Mouse (Mus musculus) layer of hippocampus, postnatal 14 days (tissue): ENCODE results near the gene Kif5c. TPM values are rescaled to one million over a fixed set of nuclear protein-coding genes. Genes with fewer than 3 reads are reported as not detected.

Experiments used
- DNase-seq, 2 experiments: peaks; one replicate each; pipeline ENCODE4 v3.0.0; 2021 to 2022; ENCODE audit warnings: low spot score in 2 of 2, mixed read lengths in 1 of 2
- total RNA-seq, 2 experiments: library from RNA; stranded (reverse); gene quantifications; 2 replicates each; pipeline ENCODE4 v1.2.3; 2021

The Kif5c gene
- total RNA-seq, 2 experiments from 2014 or later, result 557 to 563 TPM

DNA sequence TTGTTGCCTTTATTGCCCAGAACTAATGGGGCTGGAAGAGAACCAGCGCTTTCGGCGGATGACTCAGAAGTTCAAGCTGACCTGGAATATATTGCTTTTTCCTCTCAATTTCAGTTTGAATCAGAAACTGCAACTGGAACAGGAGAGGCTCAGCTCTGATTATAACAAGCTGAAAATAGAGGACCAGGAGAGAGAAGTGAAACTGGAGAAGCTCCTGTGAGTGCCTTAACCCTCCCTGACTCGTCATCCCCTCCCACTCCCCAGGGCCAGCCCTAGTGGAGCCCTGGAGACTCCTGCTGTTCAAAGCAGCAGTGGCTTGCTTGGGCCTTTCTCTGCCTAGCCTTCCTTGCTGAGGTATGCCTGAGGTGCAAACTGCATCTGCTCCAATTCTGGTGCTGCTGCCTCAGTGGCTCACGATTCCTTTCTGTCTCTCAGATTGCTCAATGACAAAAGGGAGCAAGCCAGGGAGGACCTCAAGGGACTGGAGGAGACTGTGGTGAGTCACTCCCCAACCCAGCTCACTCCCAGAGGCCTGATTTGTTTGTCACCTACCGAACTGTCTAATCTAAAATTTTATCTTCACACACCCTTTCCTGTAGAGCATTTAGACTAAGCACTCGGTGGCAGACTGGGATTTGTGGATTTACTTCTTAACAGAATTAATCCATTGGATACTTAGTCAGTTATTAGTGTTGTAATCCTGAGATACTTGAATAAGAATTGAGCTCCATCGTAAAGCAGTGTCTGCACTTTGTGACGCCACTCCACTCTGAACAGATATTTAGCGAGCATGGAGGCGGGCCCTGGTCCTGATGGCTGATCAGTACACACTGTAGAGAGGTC, 125.4 kb downstream of the Kif5c start:
- no peak for DNase-seq

- DNase-seq, result no peak
Observed at GRCm38 (mm10) chr2:49745094-49745781, 126.1 kb downstream of the Kif5c start.

GRCm38 (mm10) chr2:49746947-49747346, 127.8 kb downstream of the Kif5c start:
- DNase-seq, result no peak

- no peak for DNase-seq
Observed at GRCm38 (mm10) chr2:49747670-49748069, 128.6 kb downstream of the Kif5c start.

GRCm38 (mm10) chr2:49748628-49749342, 129.7 kb downstream of the Kif5c start:
- no peak for DNase-seq

DNA sequence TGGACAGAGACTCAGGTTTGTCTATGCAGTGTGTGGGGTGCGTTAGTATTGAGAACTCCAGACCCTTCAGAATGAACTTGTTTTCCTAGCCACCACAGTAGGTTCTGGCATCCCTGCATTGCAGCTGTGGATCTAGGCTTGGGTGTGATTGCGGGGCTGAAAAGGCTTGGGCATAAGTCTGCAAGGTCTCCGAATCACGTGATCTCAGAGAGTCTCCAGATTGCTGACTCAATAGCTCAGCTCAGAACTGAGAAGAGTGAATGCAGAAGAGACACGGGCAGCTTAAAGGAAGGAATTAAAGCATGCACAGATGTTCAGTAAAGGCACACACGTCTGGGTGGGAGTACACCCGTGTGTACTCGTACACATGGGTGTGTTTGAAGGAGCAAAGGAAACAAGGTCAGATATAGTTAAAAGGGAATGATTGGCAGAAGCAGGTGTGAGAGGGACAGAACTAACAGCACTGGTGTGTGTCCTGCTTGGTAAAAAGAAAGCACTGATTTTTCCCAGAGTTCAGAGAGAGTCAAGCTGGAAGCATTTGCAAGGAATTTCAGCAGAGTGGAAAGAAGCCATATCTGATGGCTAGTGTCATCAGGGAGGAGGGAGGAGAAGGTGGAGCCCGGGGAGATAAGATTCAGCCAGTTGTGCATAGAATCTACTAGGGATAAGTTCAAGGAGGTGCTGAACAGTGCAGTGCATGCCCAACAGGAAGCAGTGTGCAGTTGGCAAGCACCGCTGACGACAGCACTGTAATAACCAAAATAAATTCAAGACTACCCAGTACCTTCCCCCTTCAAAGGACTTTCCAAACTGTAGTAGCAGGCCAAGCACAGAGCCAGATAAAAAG, 130.9 kb downstream of the Kif5c start:
- DNase-seq, result no peak

DNA sequence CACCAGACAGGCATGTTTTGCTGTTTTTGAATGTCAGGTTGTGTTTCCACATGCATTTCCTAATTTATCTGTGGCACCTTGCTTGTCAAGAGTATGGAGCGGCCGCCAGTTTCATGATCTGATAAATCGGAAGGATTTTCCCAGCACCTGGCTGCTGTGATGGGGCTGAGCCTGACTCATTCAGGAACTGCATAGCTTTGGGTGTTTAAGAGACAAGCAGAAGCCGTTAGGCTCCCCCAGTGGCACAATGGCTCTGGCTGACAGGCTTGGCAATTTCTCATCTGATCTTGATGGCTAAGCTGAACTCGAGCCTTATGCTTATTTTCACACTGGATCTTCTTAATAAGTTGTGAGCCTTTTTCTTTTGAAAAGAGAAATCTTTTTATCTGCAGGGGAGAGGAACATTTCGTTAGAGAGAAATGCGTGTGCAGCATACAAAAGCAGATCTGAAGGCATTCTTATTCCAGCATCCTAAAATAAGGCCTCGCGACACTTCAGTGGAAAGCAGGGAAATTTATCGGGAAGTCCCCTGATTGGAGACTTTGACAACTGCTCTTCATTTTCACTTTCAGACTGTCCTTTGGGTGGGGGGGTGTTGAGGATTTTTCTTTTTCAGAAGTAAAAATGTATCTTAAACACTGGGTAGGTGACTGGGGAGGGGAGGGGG, 132.6 kb downstream of the Kif5c start:
- DNase-seq, result no peak

- DNase-seq, result no peak
Observed at GRCm38 (mm10) chr2:49752211-49752607, 133.1 kb downstream of the Kif5c start.

- DNase-seq, result no peak
Observed at GRCm38 (mm10) chr2:49753062-49753461, 134.0 kb downstream of the Kif5c start.

- DNase-seq, result no peak
Observed at GRCm38 (mm10) chr2:49755054-49755453, 136.0 kb downstream of the Kif5c start.

GRCm38 (mm10) chr2:49757616-49758015, 138.5 kb downstream of the Kif5c start:
- DNase-seq, result no peak

DNA sequence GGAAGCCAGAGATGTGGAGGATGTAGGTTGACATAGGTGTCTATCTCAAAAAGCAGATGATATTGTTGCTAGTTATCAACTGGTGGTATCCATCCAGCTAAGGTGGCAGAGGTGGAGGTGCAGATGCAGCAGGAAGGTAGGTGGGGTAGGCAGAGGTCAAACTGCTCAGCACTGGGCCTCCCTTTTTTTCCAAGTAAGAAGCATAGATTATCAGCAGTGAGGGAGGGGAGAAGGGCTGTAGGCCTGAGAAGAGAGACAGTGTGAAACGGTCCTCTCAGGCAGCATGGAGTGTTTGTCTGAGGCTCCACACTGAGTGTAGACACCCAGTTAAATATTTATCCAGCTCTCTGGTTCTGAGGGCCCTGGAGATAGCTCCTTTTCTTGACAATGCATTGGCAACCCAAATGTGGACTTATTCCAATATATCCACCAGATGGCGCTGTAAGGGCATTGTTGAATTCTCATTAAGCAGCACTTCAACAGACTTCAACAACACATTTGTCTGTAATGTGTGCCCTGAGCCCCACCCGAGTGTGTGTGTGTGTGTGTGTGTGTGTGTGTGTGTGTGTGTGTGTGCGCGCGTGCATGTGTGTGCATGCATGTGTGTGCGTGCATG, 145.3 kb downstream of the Kif5c start:
- DNase-seq, result peak in 1 of 2 experiments; percentile 76

DNA sequence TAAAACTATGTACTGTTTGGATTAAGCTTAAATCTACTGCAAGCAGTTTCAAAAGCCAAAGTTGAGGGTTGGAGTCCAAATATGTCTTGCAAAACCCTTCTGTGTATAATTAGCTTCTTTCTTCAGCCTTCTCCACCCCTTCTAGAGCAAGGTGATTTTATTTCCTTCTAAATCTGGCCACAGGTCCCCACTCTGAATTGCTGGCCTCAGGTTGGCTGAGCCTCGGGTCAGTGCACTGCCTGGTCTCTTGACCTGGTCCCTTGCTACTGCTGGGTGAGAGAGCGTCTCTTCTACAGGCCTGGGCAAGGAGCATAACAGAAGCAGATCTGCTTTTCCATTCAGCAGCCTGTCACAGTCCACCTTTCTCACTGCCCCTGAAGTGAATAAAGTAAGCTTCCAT, 149.8 kb downstream of the Kif5c start:
- DNase-seq, result no peak

- no peak for DNase-seq
Observed at GRCm38 (mm10) chr2:49770440-49770839, 151.3 kb downstream of the Kif5c start.

DNA sequence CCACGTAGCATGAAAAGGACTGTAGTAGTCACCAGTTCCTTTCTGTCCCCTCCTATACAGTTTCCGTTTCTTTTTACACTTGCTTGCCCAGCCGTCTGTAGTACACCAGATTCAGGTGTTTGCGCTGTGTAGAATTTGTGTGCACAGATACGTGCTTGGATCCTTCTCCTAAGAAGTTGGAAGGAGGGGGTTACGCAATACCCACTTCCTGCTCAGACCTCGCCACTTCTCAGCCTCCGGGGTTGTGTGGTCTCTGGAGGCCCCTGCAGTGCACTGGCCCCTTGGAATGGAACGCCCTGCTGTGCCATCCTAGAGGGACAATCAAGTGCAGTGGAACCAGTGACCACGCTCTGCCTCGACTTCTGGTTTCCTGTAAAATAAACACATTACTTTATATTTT, 152.1 kb downstream of the Kif5c start:
- DNase-seq, result no peak

GRCm38 (mm10) chr2:49773194-49773931, 154.3 kb downstream of the Kif5c start:
- DNase-seq, result no peak

GRCm38 (mm10) chr2:49774180-49774579, 155.1 kb downstream of the Kif5c start:
- DNase-seq, result no peak

GRCm38 (mm10) chr2:49775187-49775586, 156.1 kb downstream of the Kif5c start:
- no peak for DNase-seq

DNA sequence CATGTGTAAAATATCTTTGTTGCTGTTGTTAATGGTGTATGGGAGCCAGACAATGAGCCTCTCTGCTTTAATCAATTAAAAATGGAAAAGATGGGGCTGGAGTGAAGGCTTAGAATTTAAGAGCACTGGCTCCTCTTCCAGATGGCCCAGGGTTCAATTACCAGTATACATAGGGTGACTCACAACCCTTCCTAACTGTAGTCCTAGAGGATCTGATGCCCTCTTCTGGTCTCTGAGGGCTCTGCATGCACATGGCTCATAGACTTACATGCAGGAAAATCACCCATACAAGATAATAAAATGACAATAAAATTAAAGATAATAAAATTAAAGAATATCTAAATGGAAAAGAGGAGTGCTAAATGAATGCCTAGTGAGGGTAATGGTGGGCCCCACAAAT, 156.6 kb downstream of the Kif5c start:
- DNase-seq, result no peak
